Mouse (Mus musculus): Measurements from ENCODE around the gene Ptgir. TPM values are rescaled to one million over a fixed set of nuclear protein-coding genes. Genes with fewer than 3 reads are reported as not detected.
"Not testable (repeated sequence)": the region's sequence is repeated elsewhere in the genome, so short reads cannot be mapped to it uniquely, and the experiment has no call there.

The Ptgir gene
- total and polyA plus RNA-seq, 3 experiments, result 1.9 to 5.2 (median 2.9) TPM

DNA sequence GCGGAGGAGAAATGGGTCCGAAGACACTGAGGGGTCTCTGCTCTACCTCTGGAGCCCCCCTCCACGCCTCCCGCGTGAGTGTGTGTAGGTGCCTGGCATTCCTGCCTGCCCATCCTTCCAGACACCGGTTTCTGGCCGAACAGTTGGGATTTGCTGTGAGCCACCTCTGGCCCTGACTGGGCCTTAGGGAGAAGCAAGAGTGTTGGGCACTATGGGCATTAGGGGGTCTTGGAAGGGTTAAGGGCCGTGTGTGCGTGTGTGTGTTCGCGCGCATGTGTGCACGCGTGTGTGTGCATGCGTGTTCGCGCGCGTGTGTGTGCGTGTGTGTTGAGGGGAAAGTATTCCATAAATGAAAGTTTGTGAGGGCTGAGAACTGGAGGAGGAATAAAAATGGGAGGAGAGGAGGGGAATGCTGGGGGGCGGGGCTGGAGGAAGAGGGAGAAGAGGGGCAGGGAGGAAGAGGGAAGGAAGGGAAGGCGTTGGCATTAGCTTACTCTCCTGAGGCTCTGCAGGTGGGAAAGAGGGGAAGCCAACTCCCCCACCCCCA, 41.1 kb downstream of the Ptgir start:
- H3K79me2 ChIP-seq (replicated peaks; ENCODE audit: control insufficient read depth, insufficient read depth, low read length), result no peaks in the 10 kb centered on the region
- 24% methylated on average over 21 of the region's 22 CpGs for WGBS
- intact Hi-C loops (cut with DNase I), result no loop called here
- no peaks in the 10 kb centered on the region for H3K27me3 ChIP-seq (ENCODE audit: control insufficient read depth, insufficient read depth, low read length)
- H3K4me1 ChIP-seq (ENCODE audit: control insufficient read depth, insufficient read depth, low read length), result peaks cover 3% of the 10 kb centered on the region; the same call in 1 of the 2 replicates
- no peak overlapping the region for H3K9ac ChIP-seq (ENCODE audit: low read depth, low read length)
- TF ChIP-seq POLR2A (IDR thresholded peaks at IDR 0.05; ENCODE audit: insufficient read depth, low read depth, low read length) (no peak), EP300 (IDR thresholded peaks at IDR 0.05; ENCODE audit: insufficient read depth, low read depth, low read length) (no peak), CTCF (IDR thresholded peaks at IDR 0.05) (no peak)
- no peaks in the 10 kb centered on the region for H3K36me3 ChIP-seq (ENCODE audit: control insufficient read depth, insufficient read depth, low read length)
- peak; percentile 29 to 48 for DNase-seq
- peak overlapping the region; percentile 28; the same call in 1 of the 2 replicates for H3K27ac ChIP-seq
- H3K4me3 ChIP-seq, result peak overlapping the region; percentile 47

DNA sequence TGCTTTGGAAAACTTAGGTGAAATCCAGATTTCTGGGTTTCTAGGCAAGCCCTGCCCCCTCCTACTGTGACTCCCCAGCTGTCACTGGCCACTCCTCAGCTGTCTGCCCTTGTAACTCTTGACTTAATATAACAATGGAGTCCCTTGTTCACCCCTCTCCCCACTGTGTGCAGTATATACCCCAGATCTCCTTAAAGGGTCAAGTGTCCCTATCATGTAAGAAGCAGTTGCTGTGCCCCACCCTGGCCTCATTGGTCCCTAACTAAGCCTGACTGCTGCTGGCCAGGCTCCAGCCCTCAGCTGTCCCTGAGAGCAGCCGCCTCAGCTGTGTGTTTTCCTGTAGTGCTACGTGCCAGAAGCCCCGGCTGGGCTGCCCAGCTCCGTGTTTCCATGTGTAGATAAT, 41.7 kb downstream of the Ptgir start:
- TF ChIP-seq CTCF (IDR thresholded peaks at IDR 0.05) (no peak), EP300 (IDR thresholded peaks at IDR 0.05; ENCODE audit: insufficient read depth, low read depth, low read length) (no peak), POLR2A (IDR thresholded peaks at IDR 0.05; ENCODE audit: insufficient read depth, low read depth, low read length) (no peak)
- no peaks in the 10 kb centered on the region for H3K27me3 ChIP-seq (ENCODE audit: control insufficient read depth, insufficient read depth, low read length)
- H3K9ac ChIP-seq (ENCODE audit: low read depth, low read length), result no peak overlapping the region
- DNase-seq, result peak; percentile 61 to 65
- H3K4me1 ChIP-seq (ENCODE audit: control insufficient read depth, insufficient read depth, low read length), result peaks cover 3% of the 10 kb centered on the region; the same call in 1 of the 2 replicates
- intact Hi-C loops (cut with DNase I), result no loop called here
- H3K79me2 ChIP-seq (replicated peaks; ENCODE audit: control insufficient read depth, insufficient read depth, low read length), result no peaks in the 10 kb centered on the region
- WGBS, result 18% methylated on average over 4 of the region's 4 CpGs
- no peaks in the 10 kb centered on the region for H3K36me3 ChIP-seq (ENCODE audit: control insufficient read depth, insufficient read depth, low read length)
- no peak overlapping the region; the same call in 1 of the 2 replicates for H3K27ac ChIP-seq
- H3K4me3 ChIP-seq, result no peak overlapping the region

GRCm38 (mm10) chr7:16948923-16949458, 42.7 kb downstream of the Ptgir start:
- no peak overlapping the region for H3K27ac ChIP-seq
- TF ChIP-seq CTCF (IDR thresholded peaks at IDR 0.05) (no peak), POLR2A (IDR thresholded peaks at IDR 0.05; ENCODE audit: insufficient read depth, low read depth, low read length) (no peak), EP300 (IDR thresholded peaks at IDR 0.05; ENCODE audit: insufficient read depth, low read depth, low read length) (no peak)
- intact Hi-C loops (cut with DNase I), result no loop called here
- H3K4me1 ChIP-seq (ENCODE audit: control insufficient read depth, insufficient read depth, low read length), result peaks cover 3% of the 10 kb centered on the region; the same call in 1 of the 2 replicates
- no peaks in the 10 kb centered on the region for H3K36me3 ChIP-seq (ENCODE audit: control insufficient read depth, insufficient read depth, low read length)
- whole genome bisulfite sequencing, result 90% methylated on average over 8 of the region's 8 CpGs
- no peak for DNase-seq
- H3K27me3 ChIP-seq (ENCODE audit: control insufficient read depth, insufficient read depth, low read length), result no peaks in the 10 kb centered on the region
- no peak overlapping the region for H3K4me3 ChIP-seq
- H3K79me2 ChIP-seq (replicated peaks; ENCODE audit: control insufficient read depth, insufficient read depth, low read length), result no peaks in the 10 kb centered on the region
- H3K9ac ChIP-seq (ENCODE audit: low read depth, low read length), result no peak overlapping the region

DNA sequence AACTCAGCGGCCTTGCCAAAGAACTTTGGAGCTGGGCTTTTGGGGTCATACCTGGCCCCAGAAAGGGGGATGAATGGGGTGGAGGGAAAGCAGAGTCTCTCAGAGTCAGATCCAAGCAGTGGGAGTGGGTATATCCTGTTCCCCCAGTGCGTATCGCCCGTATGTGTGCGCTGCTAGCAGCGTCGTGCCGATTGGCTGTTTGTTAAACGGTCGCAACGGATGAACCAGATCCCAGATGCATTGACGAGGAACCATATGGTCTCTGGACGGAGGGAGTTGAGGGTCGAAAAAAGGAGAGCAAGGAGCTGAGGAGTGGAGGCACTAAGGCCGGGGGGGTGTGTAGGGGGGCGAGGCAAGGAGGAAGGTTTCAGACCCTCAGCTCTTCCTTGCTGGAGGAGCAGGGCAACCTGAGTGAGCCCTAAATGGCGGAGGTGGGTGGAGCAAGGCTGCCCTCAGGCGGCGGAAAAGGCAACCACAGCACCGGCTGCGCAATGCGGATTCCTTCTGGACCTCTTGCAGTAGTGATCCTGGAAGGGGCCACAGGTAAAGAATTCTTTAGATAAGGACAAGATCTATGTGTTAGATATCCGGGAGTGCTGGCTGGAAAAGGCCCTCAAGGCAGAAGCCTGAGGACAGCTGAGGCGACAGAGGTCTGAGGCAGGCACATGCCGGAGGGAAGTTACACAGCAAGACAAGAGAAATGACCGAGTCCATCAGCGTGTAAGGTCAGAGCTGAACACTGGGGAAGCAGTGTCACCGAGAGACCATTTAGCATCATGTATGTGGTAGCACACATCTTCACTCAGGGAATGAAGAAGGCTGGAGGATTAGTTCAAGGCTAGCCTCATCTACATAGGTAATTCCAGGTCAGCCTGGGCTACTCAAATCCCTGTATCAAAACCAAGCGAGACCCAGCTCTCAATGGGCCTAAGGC, 43.9 kb downstream of the Ptgir start:
- Histone ChIP-seq H3K9ac (ENCODE audit: low read depth, low read length) (no peak overlapping the region), H3K4me3 (no peak overlapping the region), H3K79me2 (replicated peaks; ENCODE audit: control insufficient read depth, insufficient read depth, low read length) (no peaks in the 10 kb centered on the region), H3K36me3 (ENCODE audit: control insufficient read depth, insufficient read depth, low read length) (no peaks in the 10 kb centered on the region), H3K27ac (no peak overlapping the region), H3K4me1 (ENCODE audit: control insufficient read depth, insufficient read depth, low read length) (peaks cover 3% of the 10 kb centered on the region; the same call in 1 of the 2 replicates), H3K27me3 (ENCODE audit: control insufficient read depth, insufficient read depth, low read length) (no peaks in the 10 kb centered on the region)
- intact Hi-C loops (cut with DNase I), result loop anchor here (1.0 to 2.0 kb wide), 2 partner anchors 18 to 117 kb away; no protein-coding TSS in a partner anchor
- WGBS, result 12% methylated on average over 29 of the region's 29 CpGs
- TF ChIP-seq POLR2A (IDR thresholded peaks at IDR 0.05; ENCODE audit: insufficient read depth, low read depth, low read length), result no peak
- peak; percentile 89 for TF ChIP-seq CTCF (IDR thresholded peaks at IDR 0.05)
- peak; percentile 55; the same call in 1 of the 2 replicates for TF ChIP-seq EP300 (IDR thresholded peaks at IDR 0.05; ENCODE audit: insufficient read depth, low read depth, low read length)
- DNase-seq, result peak; percentile 75 to 84

- Histone ChIP-seq H3K79me2 (replicated peaks; ENCODE audit: control insufficient read depth, insufficient read depth, low read length) (no peaks in the 10 kb centered on the region), H3K9ac (ENCODE audit: low read depth, low read length) (no peak overlapping the region), H3K4me3 (no peak overlapping the region), H3K27me3 (ENCODE audit: control insufficient read depth, insufficient read depth, low read length) (no peaks in the 10 kb centered on the region), H3K36me3 (ENCODE audit: control insufficient read depth, insufficient read depth, low read length) (no peaks in the 10 kb centered on the region), H3K4me1 (ENCODE audit: control insufficient read depth, insufficient read depth, low read length) (peaks cover 3% of the 10 kb centered on the region; the same call in 1 of the 2 replicates), H3K27ac (no peak overlapping the region)
- intact Hi-C loops (cut with DNase I), result loop anchor here (1.0 to 2.0 kb wide), 3 partner anchors 19 to 116 kb away; no protein-coding TSS in a partner anchor
- peak; percentile 82 to 84 for DNase-seq
- TF ChIP-seq EP300 (IDR thresholded peaks at IDR 0.05; ENCODE audit: insufficient read depth, low read depth, low read length), result peak; percentile 81
- TF ChIP-seq CTCF (IDR thresholded peaks at IDR 0.05), result peak; percentile 93
- TF ChIP-seq POLR2A (IDR thresholded peaks at IDR 0.05; ENCODE audit: insufficient read depth, low read depth, low read length), result no peak
- 18% methylated on average over 18 of the region's 18 CpGs for WGBS
Measured at GRCm38 (mm10) chr7:16950861-16951635, 44.8 kb downstream of the Ptgir start.

DNA sequence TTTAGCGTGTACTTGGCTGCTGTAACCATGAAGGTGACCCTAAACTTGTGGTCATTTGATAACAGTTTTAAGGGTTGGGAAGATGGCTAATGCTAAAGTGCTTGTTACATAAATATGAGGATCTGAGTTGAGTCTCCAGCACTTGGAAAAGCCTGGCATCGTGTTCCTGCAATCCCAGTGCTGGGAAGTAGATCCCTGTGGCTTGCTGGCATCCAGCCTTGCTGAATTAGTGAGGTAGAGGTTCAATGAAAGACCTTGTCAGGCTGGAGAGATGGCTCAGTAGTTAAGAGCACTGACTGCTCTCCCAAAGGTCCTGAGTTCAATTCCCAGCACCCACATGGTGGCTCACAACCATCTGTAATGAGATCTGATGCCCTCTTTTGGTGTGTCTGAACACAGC, 47.5 kb downstream of the Ptgir start:
- H3K36me3 ChIP-seq (ENCODE audit: control insufficient read depth, insufficient read depth, low read length); H3K9ac ChIP-seq (ENCODE audit: low read depth, low read length); intact Hi-C loops (cut with DNase I); H3K4me3 ChIP-seq; H3K27ac ChIP-seq; H3K79me2 ChIP-seq (replicated peaks; ENCODE audit: control insufficient read depth, insufficient read depth, low read length); DNase-seq; H3K27me3 ChIP-seq (ENCODE audit: control insufficient read depth, insufficient read depth, low read length); H3K4me1 ChIP-seq (ENCODE audit: control insufficient read depth, insufficient read depth, low read length): not testable (repeated sequence)
- WGBS, result 70% methylated on average over 2 of the region's 2 CpGs

Measured in heart, adult 2 months (tissue).